Mouse (Mus musculus) megakaryocyte, adult 5-6 weeks (primary cell): ENCODE results near the gene Tsr1. TPM values are rescaled to one million over a fixed set of nuclear protein-coding genes. Genes with fewer than 3 reads are reported as not detected.

Source experiments
- ATAC-seq: 2 replicates; pipeline ENCODE4 v1.8.0; 2016; ENCODE audit warnings: mild to moderate bottlenecking, inconsistent platforms; ENCODE audit not compliant: poor library complexity, severe bottlenecking
- total RNA-seq, 2 experiments: library from RNA; stranded (forward) in 1 of 2; stranded (reverse) in 1 of 2; fragments of 153-499, 151-499 nt in 1 of 2; fragments of 221-1000, 200-1000 nt in 1 of 2; gene quantifications; 2 replicates each; pipeline versions ENCODE4 v1.2.3 to v1.2.4; 2015 to 2017

Gene Tsr1
- total RNA-seq, 2 experiments from 2014 or later = 7.7 to 17.3 TPM

- peak; percentile 52 for ATAC-seq
Measured at GRCm38 (mm10) chr11:74896901-74897677, 782 bp upstream of the Tsr1 start, which contains the start of gene Sgsm2. Sgsm2 (minus strand) TSS chr11:74897060.

GRCm38 (mm10) chr11:74898517-74898827 lies 601 bp downstream of the Tsr1 start:
- ATAC-seq = no peak

- no peak for ATAC-seq
Measured at GRCm38 (mm10) chr11:74901555-74901954, 3.7 kb downstream of the Tsr1 start.

GRCm38 (mm10) chr11:74902416-74902815 lies 4.5 kb downstream of the Tsr1 start:
- ATAC-seq = no peak

- ATAC-seq = no peak
Measured at GRCm38 (mm10) chr11:74907850-74908249, 10.0 kb downstream of the Tsr1 start.

GRCm38 (mm10) chr11:74908618-74909399 lies 10.9 kb downstream of the Tsr1 start:
- no peak for ATAC-seq

GRCm38 (mm10) chr11:74909978-74910377 lies 12.1 kb downstream of the Tsr1 start:
- no peak for ATAC-seq

- no peak for ATAC-seq
Measured at GRCm38 (mm10) chr11:74912492-74912891, 14.6 kb downstream of the Tsr1 start.

- no peak for ATAC-seq
Measured at GRCm38 (mm10) chr11:74919249-74919648, 21.4 kb downstream of the Tsr1 start.

GRCm38 (mm10) chr11:74924149-74924548 lies 26.3 kb downstream of the Tsr1 start:
- ATAC-seq = no peak

GRCm38 (mm10) chr11:74925577-74926387 lies 27.9 kb downstream of the Tsr1 start, which contains the start of the genes Smg6 and Srr:
Smg6 (plus strand) TSS chr11:74925823.
Srr (minus strand) TSS chr11:74925948.
- peak; percentile 94 for ATAC-seq

- no peak for ATAC-seq
Measured at GRCm38 (mm10) chr11:74926388-74927005, 28.6 kb downstream of the Tsr1 start.

GRCm38 (mm10) chr11:74927236-74927725 lies 29.4 kb downstream of the Tsr1 start:
- no peak for ATAC-seq

GRCm38 (mm10) chr11:74929111-74929510 lies 31.2 kb downstream of the Tsr1 start:
- ATAC-seq = no peak

- no peak for ATAC-seq
Measured at GRCm38 (mm10) chr11:74930391-74930790, 32.5 kb downstream of the Tsr1 start.

- peak; percentile 52; the same call in 1 of the 2 replicates for ATAC-seq
Measured at GRCm38 (mm10) chr11:74946348-74946747, 48.5 kb downstream of the Tsr1 start.

- peak; percentile 35; the same call in 1 of the 2 replicates for ATAC-seq
Measured at GRCm38 (mm10) chr11:74954901-74955300, 57.0 kb downstream of the Tsr1 start.

GRCm38 (mm10) chr11:74956006-74956405 lies 58.1 kb downstream of the Tsr1 start:
- ATAC-seq = no peak

GRCm38 (mm10) chr11:74957600-74957999 lies 59.7 kb downstream of the Tsr1 start:
- no peak for ATAC-seq
